Mouse (Mus musculus) small intestine, adult 2 months (tissue): ENCODE measurements around the gene Arl6ip5.

Experiments used
- CTCF ChIP-seq: fragments of 200-500 bp; IDR thresholded peaks from 2 replicates; pipeline ENCODE4 v1.5.1; 2012; ENCODE audit warnings: low read depth, mild to moderate bottlenecking, control low read depth, inconsistent platforms, low read length, moderate library complexity, mixed read lengths; ENCODE audit not compliant: insufficient replicate concordance, insufficient read length; ENCODE audit errors: extremely low read depth
- POLR2A ChIP-seq: fragments of 200-500 bp; IDR thresholded peaks from 2 replicates; pipeline ENCODE4 v1.6.1; 2012; ENCODE audit warnings: low read depth, mild to moderate bottlenecking, control low read depth, inconsistent platforms, low read length, moderate library complexity

GRCm38 (mm10) chr6:97269596-97269995, 59.1 kb downstream of the Arl6ip5 start:
- TF ChIP-seq POLR2A (no peak), CTCF (no peak)
